Mouse (Mus musculus): Measurements from ENCODE around the gene Fxn. TPM values are rescaled to one million over a fixed set of nuclear protein-coding genes. Genes with fewer than 3 reads are reported as not detected.

Fxn gene
- 10 to 100 TPM; 10.7 to 11.7 TPM for total RNA-seq (2023)

GRCm38 (mm10) chr19:24280601-24281228, at the start of gene Fxn:
Gene Fxn, minus strand, starts transcription at chr19:24280605.

GRCm38 (mm10) chr19:24224500-24225304, 55.7 kb downstream of the Fxn start, which contains the start of gene Tjp2:
Gene Tjp2, minus strand, starts transcription at chr19:24225030.

Other genes with a start within 250 kb of the Fxn start
- not detected for gene Fam189a2, start 249.6 kb downstream of the Fxn start, total RNA-seq (2023)
- 1 to 10 TPM; 2.3 to 2.9 TPM for gene Tjp2, start 55.6 kb downstream of the Fxn start, total RNA-seq (2023)
- 10 to 100 TPM; 40.5 to 56.9 TPM for gene Fam122a, start 196.8 kb upstream of the Fxn start, total RNA-seq (2023)

All from B cell, adult 67 days (primary cell).